Mouse (Mus musculus) olfactory bulb, adult 2 months (tissue): ENCODE data around the gene Mettl17. TPM values are rescaled to one million over a fixed set of nuclear protein-coding genes. Genes with fewer than 3 reads are reported as not detected.

Experiments used
- H3K27ac ChIP-seq: fragments of 200-500 bp; 2 replicates; pipeline ENCODE4 v1.5.1; 2012; ENCODE audit warnings: low read depth, low read length; ENCODE audit not compliant: insufficient read depth
- H3K4me1 ChIP-seq: fragments of 200-500 bp; 2 replicates; pipeline ENCODE4 v1.6.1; 2012; ENCODE audit warnings: low read length; ENCODE audit not compliant: control insufficient read depth, insufficient read depth
- H3K4me3 ChIP-seq: fragments of 200-500 bp; 2 replicates; pipeline ENCODE4 v1.5.1; 2012; ENCODE audit warnings: mild to moderate bottlenecking, low read depth, low read length, moderate library complexity; ENCODE audit not compliant: insufficient read depth
- CTCF ChIP-seq: fragments of 200-500 bp; IDR thresholded peaks from 2 replicates; pipeline ENCODE4 v1.5.1; 2012; ENCODE audit warnings: low read depth, mild to moderate bottlenecking, low read length, moderate library complexity; ENCODE audit not compliant: insufficient read depth
- POLR2A ChIP-seq: fragments of 200-500 bp; IDR thresholded peaks from 2 replicates; pipeline ENCODE4 v1.6.1; 2012; ENCODE audit warnings: mild to moderate bottlenecking, low read depth, low read length, moderate library complexity; ENCODE audit not compliant: insufficient read depth
- WGBS: fragments of 180-500 bp; shearing (Covaris S2); methylation state at CpG from one replicate; pipeline ENCODE4 v1.1.7; 2018; 5-methylcytosine and 5-hydroxymethylcytosine counted together
- polyA plus RNA-seq: library from polyadenylated mRNA; stranded (reverse); fragments of >200 nt; gene quantifications from 2 replicates; pipeline ENCODE4 v1.2.4, GENCODE M21; 2012; ENCODE audit warnings: low replicate concordance; ENCODE audit not compliant: missing spikeins, insufficient read depth, insufficient read length

Mettl17 gene
- polyA plus RNA-seq, 1 experiment: not detected

DNA sequence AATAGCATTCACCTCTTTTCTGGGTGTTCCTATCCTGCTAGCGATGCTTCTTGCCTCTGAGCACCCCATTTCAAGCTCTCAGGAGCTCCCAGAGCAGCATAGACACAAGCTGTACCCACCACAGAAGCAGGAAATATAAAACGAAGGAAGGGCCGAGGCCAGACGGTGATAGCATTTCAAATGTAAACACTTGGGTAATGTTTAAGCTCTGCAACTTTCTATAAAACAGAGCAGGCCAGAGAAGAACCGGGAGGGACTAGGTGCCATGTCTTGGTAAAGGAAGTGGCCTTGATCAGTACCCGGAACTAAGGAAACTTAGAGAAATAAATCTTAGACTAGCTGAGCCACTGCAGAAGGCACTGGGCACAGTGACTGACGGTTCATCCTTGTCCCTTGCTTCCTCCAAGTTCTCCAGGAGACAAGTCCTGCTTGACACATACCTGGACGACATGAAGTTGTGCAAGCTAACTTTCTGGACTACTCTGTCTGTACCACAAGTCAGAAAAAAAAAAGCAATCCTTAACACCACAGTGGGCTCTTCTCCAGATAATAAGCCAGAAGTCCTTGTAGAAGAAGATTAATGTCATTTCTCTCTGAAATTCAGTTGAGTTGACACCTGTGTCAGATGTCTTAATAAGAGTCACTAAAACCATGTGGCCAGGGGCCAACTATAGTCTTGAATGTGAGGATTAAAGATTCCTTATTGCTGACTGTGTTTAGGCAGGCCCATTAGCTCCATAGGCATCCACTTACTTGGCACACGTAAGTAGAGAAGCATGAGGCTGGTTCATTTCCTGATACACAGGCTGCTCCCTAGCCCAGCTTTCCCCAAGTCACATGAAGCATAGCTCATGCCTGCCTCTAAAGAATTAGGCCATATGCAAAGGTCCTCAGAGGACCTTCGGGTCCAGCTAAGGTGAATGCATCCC, 47.7 kb downstream of the Mettl17 start:
- peaks cover 7% of the 10 kb centered on the region; the same call in 1 of the 2 replicates for H3K4me1 ChIP-seq

DNA sequence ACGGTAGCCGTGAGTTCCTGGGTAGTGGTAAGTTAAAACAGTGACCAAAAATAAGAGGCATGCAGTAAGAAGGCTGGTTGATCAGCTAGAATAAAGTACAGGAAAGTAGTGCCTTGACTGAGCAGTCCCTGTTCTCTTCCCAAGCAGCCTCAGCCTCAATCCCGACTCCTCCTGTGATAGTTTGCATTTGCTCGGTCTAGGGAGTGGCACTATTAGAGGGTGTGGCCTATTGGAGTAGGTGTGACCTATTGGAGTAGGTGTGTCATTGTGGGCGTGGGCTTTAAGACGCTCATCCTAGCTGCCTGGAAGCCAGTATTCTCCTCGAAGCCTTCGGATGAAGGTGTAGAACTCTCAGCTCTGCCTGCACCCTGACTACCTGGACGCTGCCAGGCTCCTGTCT, 54.4 kb downstream of the Mettl17 start:
- Histone ChIP-seq H3K4me3 (no peak overlapping the region), H3K4me1 (no peaks in the 10 kb centered on the region), H3K27ac (no peak overlapping the region)
- TF ChIP-seq POLR2A (no peak), CTCF (no peak)
- WGBS: 92% methylated on average over 9 of the region's 9 CpGs

More for the DNA sequence above, 47.7 kb downstream of the Mettl17 start:
- WGBS: 82% methylated on average over 10 of the region's 10 CpGs
- Histone ChIP-seq H3K27ac (no peak overlapping the region), H3K4me3 (no peak overlapping the region)
- no peak for TF ChIP-seq POLR2A
- no peak for TF ChIP-seq CTCF

DNA sequence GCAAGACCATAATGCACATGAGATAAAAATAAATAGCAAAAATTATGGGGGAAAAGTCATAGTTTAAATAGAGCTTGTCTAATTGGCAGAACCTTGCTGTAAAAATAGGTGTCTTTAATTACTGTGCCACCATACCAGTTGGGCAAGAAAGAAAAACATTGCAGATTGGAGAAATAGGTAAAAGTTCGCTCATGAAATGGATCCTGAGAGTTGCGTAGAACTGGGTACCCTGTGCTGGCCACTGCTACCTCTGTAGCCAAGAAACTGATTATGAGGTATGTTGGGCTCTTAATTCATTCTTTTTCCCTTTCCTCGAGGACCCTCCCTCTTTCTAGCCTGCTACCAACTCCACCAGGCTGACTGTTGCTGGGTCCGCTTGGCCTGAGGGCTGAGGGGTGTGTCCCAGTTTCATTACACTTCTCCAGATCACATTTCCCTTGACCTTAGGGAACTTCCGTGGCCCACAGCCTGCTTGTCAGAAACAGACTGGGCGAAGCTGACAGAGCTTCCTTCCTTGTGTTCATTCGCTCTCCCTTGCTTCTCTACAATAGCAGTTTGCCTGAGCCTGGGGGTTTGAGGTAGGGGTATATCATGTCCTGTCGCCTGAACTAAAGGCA, 56.4 kb downstream of the Mettl17 start:
- no peak overlapping the region for H3K27ac ChIP-seq
- no peak overlapping the region for H3K4me3 ChIP-seq
- no peaks in the 10 kb centered on the region for H3K4me1 ChIP-seq
- 55% methylated on average over 8 of the region's 8 CpGs for WGBS
- TF ChIP-seq CTCF (no peak), POLR2A (no peak)

DNA sequence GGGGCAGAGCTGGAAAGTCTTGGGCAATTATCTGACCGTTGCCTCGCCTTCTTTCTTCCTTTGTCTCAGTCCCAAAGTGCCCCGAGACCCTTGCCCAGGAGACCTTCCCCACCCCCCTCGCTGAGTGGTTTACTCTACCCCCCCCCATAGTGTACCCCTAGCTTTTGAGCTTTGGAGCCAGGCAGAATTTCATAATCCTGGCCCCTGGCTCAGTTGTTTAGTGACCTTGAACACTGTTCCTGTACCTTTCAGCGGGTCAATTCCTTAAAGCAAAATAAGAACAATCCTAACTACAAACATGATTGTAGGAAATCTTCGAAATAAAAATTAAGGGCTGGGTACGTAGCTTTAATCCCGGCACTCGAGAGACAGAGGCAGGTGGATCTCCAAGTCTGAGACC, 56.9 kb downstream of the Mettl17 start:
- H3K4me1 ChIP-seq: no peaks in the 10 kb centered on the region
- no peak for TF ChIP-seq POLR2A
- TF ChIP-seq CTCF: no peak
- H3K4me3 ChIP-seq: no peak overlapping the region
- H3K27ac ChIP-seq: no peak overlapping the region
- WGBS: 64% methylated on average over 9 of the region's 9 CpGs

DNA sequence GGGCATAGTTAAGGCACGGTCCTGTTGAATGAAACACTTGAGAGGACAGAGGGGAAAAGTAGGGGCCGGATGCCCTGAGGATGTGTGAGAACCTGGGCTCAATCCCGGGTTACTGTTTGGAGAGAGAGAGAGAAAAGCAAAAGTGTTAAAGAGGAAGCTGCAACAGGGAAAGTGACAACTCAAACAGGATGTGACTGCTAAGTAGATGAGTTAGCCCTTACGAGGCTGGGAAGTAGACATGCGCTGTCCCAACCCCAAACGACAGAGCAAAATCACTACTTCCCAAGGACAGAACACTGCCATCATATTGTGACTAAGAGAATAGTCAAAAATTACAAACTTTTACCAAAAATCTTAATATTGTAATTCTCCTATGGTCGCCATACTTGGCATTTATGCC, 57.6 kb downstream of the Mettl17 start:
- no peak for TF ChIP-seq POLR2A
- TF ChIP-seq CTCF: no peak
- Histone ChIP-seq H3K27ac (no peak overlapping the region), H3K4me3 (no peak overlapping the region), H3K4me1 (no peaks in the 10 kb centered on the region)
- 70% methylated on average over 7 of the region's 7 CpGs for WGBS

Other genes with a start within 250 kb of the Mettl17 start
- not detected in 2 replicates for gene Gm4181, start 249.2 kb upstream of the Mettl17 start, polyA plus RNA-seq
- gene Gm17079, start 189.4 kb upstream of the Mettl17 start, polyA plus RNA-seq: not detected in 2 replicates
- gene Gm5800, start 167.7 kb upstream of the Mettl17 start, polyA plus RNA-seq: not detected in 2 replicates
- not detected in 2 replicates for gene Ang4, start 111.3 kb upstream of the Mettl17 start, polyA plus RNA-seq
- gene AY358078, start 84.8 kb upstream of the Mettl17 start, polyA plus RNA-seq: not detected in 2 replicates
- gene Ear6, start 31.1 kb upstream of the Mettl17 start, polyA plus RNA-seq: not detected in 2 replicates
- gene Slc39a2, start 8.0 kb downstream of the Mettl17 start, polyA plus RNA-seq: not detected in 2 replicates
- 1,444 TPM in 1 of 2 replicates, not detected in the other for gene Ndrg2, start 29.3 kb downstream of the Mettl17 start, polyA plus RNA-seq
- gene Tppp2, start 33.6 kb downstream of the Mettl17 start, polyA plus RNA-seq: not detected in 2 replicates
- gene Rnase13, start 37.9 kb downstream of the Mettl17 start, polyA plus RNA-seq: not detected in 2 replicates
- not detected in 2 replicates for gene Arhgef40, start 99.9 kb downstream of the Mettl17 start, polyA plus RNA-seq
- gene Tmem253, start 130.8 kb downstream of the Mettl17 start, polyA plus RNA-seq: not detected in 2 replicates
- gene Zfp219, start 135.9 kb downstream of the Mettl17 start, polyA plus RNA-seq: not detected in 2 replicates
- not detected in 2 replicates for gene Olfr221, start 157.6 kb downstream of the Mettl17 start, polyA plus RNA-seq
- gene Hnrnpc, start 219.2 kb downstream of the Mettl17 start, polyA plus RNA-seq: 795 TPM in 1 of 2 replicates, not detected in the other
- gene Rpgrip1, start 225.9 kb downstream of the Mettl17 start, polyA plus RNA-seq: not detected in 2 replicates